Mouse (Mus musculus) lung, adult 2 months (tissue): ENCODE data around the gene Tmem211.

Experiments used
- CTCF ChIP-seq: fragments of 200-500 bp; IDR thresholded peaks from 2 replicates; pipeline ENCODE4 v1.5.1; 2011; ENCODE audit warnings: mild to moderate bottlenecking, low read length, control low read depth; ENCODE audit not compliant: insufficient read depth
- POLR2A ChIP-seq: fragments of 200-500 bp; IDR thresholded peaks from 2 replicates; pipeline ENCODE4 v1.6.1; 2011; ENCODE audit warnings: low read depth, mild to moderate bottlenecking, control low read depth, low read length, borderline replicate concordance; ENCODE audit errors: extremely low read depth

GRCm38 (mm10) chr5:113196916-113197794 is 29.6 kb upstream of the Tmem211 start:
- TF ChIP-seq CTCF (no peak), POLR2A (no peak)
